ENCODE assay signal across 8 mouse cellular contexts in the genomic region with DNA sequence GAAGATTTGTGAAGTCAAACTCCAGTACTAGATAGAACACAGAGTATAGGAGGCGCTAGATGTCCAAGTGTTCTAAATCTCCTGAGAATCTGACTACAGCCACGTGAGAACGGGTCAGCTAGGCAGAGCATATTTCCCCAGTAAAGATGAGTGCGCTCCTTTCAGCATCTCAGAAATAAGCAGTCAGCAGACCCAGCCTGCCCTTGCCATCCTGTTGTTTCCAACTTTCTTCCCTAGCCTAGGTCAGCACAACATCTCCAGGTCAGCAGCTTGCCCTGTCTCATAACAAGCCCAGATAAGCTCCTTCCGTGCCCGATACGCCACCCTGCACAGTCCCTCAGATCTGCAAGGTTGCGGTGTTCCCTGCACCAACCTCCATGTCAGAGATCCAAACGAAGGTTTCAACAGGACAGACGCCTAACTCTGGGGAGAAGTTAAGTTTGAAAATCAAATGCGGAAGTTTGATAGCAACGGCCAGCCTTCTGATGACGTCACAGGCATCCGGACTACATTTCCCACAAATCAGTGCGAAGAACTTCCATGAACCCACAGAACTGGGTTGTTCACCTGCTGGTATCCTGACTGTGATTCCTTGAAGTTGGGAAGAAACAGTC. TPM values are rescaled to one million over a fixed set of nuclear protein-coding genes. Genes with fewer than 3 reads are reported as not detected.
DNase-seq lines count a peak whose midpoint lies in the region; ATAC-seq and TF ChIP-seq lines count a peak whose summit lies in the region.

A gene (minus strand): TSS at position 406 of the 614 bp plus-strand sequence.
A gene (minus strand): TSS at position 475 of the 614 bp plus-strand sequence.

- peaks cover 0 to 6% of the 10 kb centered on the region in 2 experiments; a peak in 2 of 4 replicates for H3K36me3 ChIP-seq in MEL (ENCODE audit: control insufficient read depth in 1 of 2, insufficient read depth in 2 of 2, low read length in 2 of 2)
- no peaks in the 10 kb centered on the region for H3K36me3 ChIP-seq in forebrain, postnatal 0 days (ENCODE audit: insufficient read depth)
- no peaks in the 10 kb centered on the region for H3K36me3 ChIP-seq in lung, embryonic 15.5 days

- TF ChIP-seq POLR2A in MEL (IDR thresholded peaks at IDR 0.05; ENCODE audit: control insufficient read depth in 1 of 2, insufficient read depth in 1 of 2, low read depth in 1 of 2, low read length in 2 of 2, poor library complexity in 1 of 2), result peak; percentile 43 to 82; a peak in 3 of 4 replicates
- peak; percentile 44; the same call in 1 of the 2 replicates for TF ChIP-seq POLR2A in cerebellum, adult 2 months (IDR thresholded peaks at IDR 0.05; ENCODE audit: borderline replicate concordance, insufficient read depth, low read length)

- TF ChIP-seq RAD21 in MEL (IDR thresholded peaks at IDR 0.05; ENCODE audit: low read depth, low read length), result no peak; the same call in 1 of the 2 replicates

- peak; percentile 97 for ATAC-seq in forebrain, postnatal 0 days
- ATAC-seq in lung, embryonic 15.5 days (ENCODE audit: borderline replicate concordance, extremely low read depth, low FRiP score, low TSS enrichment), result peak; percentile 94

- no peaks in the 10 kb centered on the region for H3K79me2 ChIP-seq in MEL (ENCODE audit: control insufficient read depth, insufficient read depth, low read length, poor library complexity)

- peak within 1 kb of the TSS; percentile 64 for H3K27ac ChIP-seq in MEL (ENCODE audit: control insufficient read depth, low read depth, low read length)
- H3K27ac ChIP-seq in cerebellum, adult 2 months (ENCODE audit: insufficient read depth, low read length), result 0 out of 2 replicates have a peak within 1 kb of the TSS, but pooled peaks have one; percentile 4
- 0 out of 2 replicates have a peak within 1 kb of the TSS, but pooled peaks have one; percentile 22 for H3K27ac ChIP-seq in forebrain, postnatal 0 days (ENCODE audit: low read depth, low read length)
- H3K27ac ChIP-seq in lung, embryonic 15.5 days, result peak within 1 kb of the TSS; percentile 38

- peak; percentile 94 for DNase-seq in MEL (ENCODE audit: low read depth, low spot score)
- peak; percentile 89 to 91 for DNase-seq in cerebellum, adult 2 months
- peak; percentile 90 for DNase-seq in forebrain, postnatal 0 days
- DNase-seq in heart, postnatal 4 days, result peak; percentile 89
- DNase-seq in layer of hippocampus, adult 8-10 months (ENCODE audit: low spot score in 2 of 2), result peak; percentile 87 to 89
- peak; percentile 76 for DNase-seq in ovary, adult 18-20 months (ENCODE audit: low spot score)
- peak; percentile 92 for DNase-seq in thymus, postnatal 0 days (ENCODE audit: low spot score)

- H3K4me2 ChIP-seq in forebrain, postnatal 0 days (ENCODE audit: low read depth), result peak within 1 kb of the TSS; percentile 63
- H3K4me2 ChIP-seq in lung, embryonic 15.5 days, result peak within 1 kb of the TSS; percentile 70

- 1% methylated on average over 15 of the region's 15 CpGs for WGBS in cerebellum, adult 2 months
- under 1% methylated on average over 15 of the region's 15 CpGs for WGBS in forebrain, postnatal 0 days
- WGBS in lung, embryonic 15.5 days, result under 1% methylated on average over 15 of the region's 15 CpGs

- no peaks in the 10 kb centered on the region for H3K27me3 ChIP-seq in MEL (ENCODE audit: control insufficient read depth in 1 of 2, insufficient read depth in 2 of 2, low read length in 2 of 2)
- H3K27me3 ChIP-seq in cerebellum, adult 2 months (ENCODE audit: control insufficient read depth, insufficient read depth, low read length), result no peaks in the 10 kb centered on the region
- no peaks in the 10 kb centered on the region for H3K27me3 ChIP-seq in forebrain, postnatal 0 days (ENCODE audit: insufficient read depth, low read length)
- H3K27me3 ChIP-seq in lung, embryonic 15.5 days, result no peaks in the 10 kb centered on the region

- peak in 1 of 3 experiments; percentile 15; a peak in 1 of 6 replicates for TF ChIP-seq CTCF in MEL (IDR thresholded peaks at IDR 0.05 in 2 of 3, conservative IDR thresholded peaks at IDR 0.05 in 1 of 3; ENCODE audit: control insufficient read depth in 1 of 3, insufficient read depth in 1 of 3, low read depth in 2 of 3, low read length in 3 of 3, poor library complexity in 1 of 3, severe bottlenecking in 1 of 3)
- TF ChIP-seq CTCF in cerebellum, adult 2 months (IDR thresholded peaks at IDR 0.05; ENCODE audit: borderline replicate concordance, insufficient read depth, low read depth, low read length), result no peak
- peak; percentile 34; the same call in 1 of the 2 replicates for TF ChIP-seq CTCF in forebrain, postnatal 0 days (IDR thresholded peaks at IDR 0.05; ENCODE audit: low read depth)

- no peaks in the 10 kb centered on the region for H3K9me3 ChIP-seq in MEL (replicated peaks; ENCODE audit: insufficient read depth, low read length)
- no peaks in the 10 kb centered on the region for H3K9me3 ChIP-seq in forebrain, postnatal 0 days (ENCODE audit: low read length)
- no peaks in the 10 kb centered on the region for H3K9me3 ChIP-seq in lung, embryonic 15.5 days

- H3K9ac ChIP-seq in MEL (ENCODE audit: control insufficient read depth, low read depth, low read length, poor library complexity, severe bottlenecking), result peak within 1 kb of the TSS; percentile 72
- H3K9ac ChIP-seq in forebrain, postnatal 0 days, result peak within 1 kb of the TSS; percentile 51
- H3K9ac ChIP-seq in lung, embryonic 15.5 days, result peak within 1 kb of the TSS; percentile 69

- peaks cover 0 to 3% of the 10 kb centered on the region in 2 experiments; a peak in 2 of 4 replicates for H3K4me1 ChIP-seq in MEL (ENCODE audit: control insufficient read depth in 1 of 2, insufficient read depth in 2 of 2, low read length in 2 of 2)
- H3K4me1 ChIP-seq in cerebellum, adult 2 months (ENCODE audit: control insufficient read depth, insufficient read depth, low read length), result no peaks in the 10 kb centered on the region
- peaks cover 5% of the 10 kb centered on the region; the same call in 1 of the 2 replicates for H3K4me1 ChIP-seq in forebrain, postnatal 0 days (ENCODE audit: insufficient read depth)
- H3K4me1 ChIP-seq in lung, embryonic 15.5 days, result peaks cover 11% of the 10 kb centered on the region; the same call in 1 of the 2 replicates

- TF ChIP-seq EP300 in MEL (IDR thresholded peaks at IDR 0.05; ENCODE audit: low read depth in 1 of 2, low read length in 2 of 2), result no peak

- H3K4me3 ChIP-seq in MEL (ENCODE audit: control insufficient read depth in 1 of 2, insufficient read depth in 1 of 2, low read depth in 2 of 2, low read length in 2 of 2), result peak within 1 kb of the TSS; percentile 78 to 82
- H3K4me3 ChIP-seq in cerebellum, adult 2 months (replicated peaks; ENCODE audit: insufficient read depth, low read depth, low read length), result peak within 1 kb of the TSS; percentile 89
- peak within 1 kb of the TSS; percentile 70 for H3K4me3 ChIP-seq in forebrain, postnatal 0 days (ENCODE audit: low read depth, low read length)
- peak within 1 kb of the TSS; percentile 68 for H3K4me3 ChIP-seq in lung, embryonic 15.5 days

TF ChIP-seq in MEL, 35 proteins besides CTCF, POLR2A, EP300 and RAD21 (continues in another document):
- peak; percentile 57; the same call in 1 of the 2 replicates for TF ChIP-seq ETS1 (IDR thresholded peaks at IDR 0.05; ENCODE audit: low read depth, low read length)
- peak; percentile 25; the same call in 1 of the 2 replicates for TF ChIP-seq MYB (IDR thresholded peaks at IDR 0.05; ENCODE audit: low read depth, low read length)
- TF ChIP-seq GATA1 (IDR thresholded peaks at IDR 0.05; ENCODE audit: low read depth, low read length), result peak; percentile 68
- peak; percentile 51; the same call in 1 of the 2 replicates for TF ChIP-seq MYC (IDR thresholded peaks at IDR 0.05; ENCODE audit: low read depth, low read length)
- TF ChIP-seq TCF12 (IDR thresholded peaks at IDR 0.05; ENCODE audit: low read depth, low read length), result peak; percentile 48; the same call in 1 of the 2 replicates
- TF ChIP-seq MEF2A (IDR thresholded peaks at IDR 0.05; ENCODE audit: extremely low read depth, insufficient replicate concordance, low read depth, low read length, poor library complexity, severe bottlenecking), result no peak
- TF ChIP-seq TBP (IDR thresholded peaks at IDR 0.05; ENCODE audit: low read depth, low read length), result peak; percentile 87
- TF ChIP-seq MAZ (IDR thresholded peaks at IDR 0.05; ENCODE audit: low read depth, low read length), result no peak
- TF ChIP-seq POLR2AphosphoS5 (IDR thresholded peaks at IDR 0.05; ENCODE audit: borderline replicate concordance, low read depth, low read length), result no peak
- TF ChIP-seq NELFE (IDR thresholded peaks at IDR 0.05; ENCODE audit: low read depth, low read length), result peak; percentile 87
- peak; percentile 83 for TF ChIP-seq KAT2A (conservative IDR thresholded peaks at IDR 0.05; ENCODE audit: low read depth, low read length)
- peak; percentile 65; the same call in 1 of the 2 replicates for TF ChIP-seq POLR2AphosphoS2 (IDR thresholded peaks at IDR 0.05; ENCODE audit: low read length)

RNA-seq across cellular contexts. Expression of the first gene that starts in this region (rescaled TPM):
- 2.5 and 3.6 TPM in 2 replicates for total RNA-seq in MEL (2012; rRNA removed)
- polyA plus RNA-seq in MEL (2012; ENCODE audit: insufficient read depth in 1 of 2, insufficient read length in 2 of 2, low read depth in 1 of 2, low replicate concordance in 2 of 2, missing spikeins in 1 of 2), result 1 to 10 TPM in 1 of 2 experiments, not detected in 1; 1.1 TPM
- polyA plus RNA-seq in cerebellum, adult 2 months (2012; rRNA removed), result 0.43 TPM in 1 of 2 replicates, not detected in the other
- total RNA-seq in forebrain, postnatal 0 days (2014; rRNA removed), result not detected in 2 replicates
- polyA plus RNA-seq in forebrain, postnatal 0 days (2015; fragmentation: Nextera tagmentation; extraction: Ambion mirVana), result not detected in 2 replicates
- 1 to 10 TPM in 1 of 2 experiments, not detected in 1; 2.3 TPM for total RNA-seq in heart, postnatal 4 days (2021)
- total RNA-seq in layer of hippocampus, adult 8-10 months (2022), result 1 to 10 TPM in 2 of 4 experiments, not detected in 2; 1.1 to 3.2 TPM
- polyA plus RNA-seq in lung, embryonic 15.5 days (2015; fragmentation: Nextera tagmentation; extraction: Ambion mirVana), result 0.64 TPM in 1 of 2 replicates, not detected in the other
- 0.35 TPM in 1 of 2 replicates, not detected in the other for polyA plus RNA-seq in thymus, postnatal 0 days (2015; fragmentation: Nextera tagmentation; extraction: Ambion mirVana)

RNA-seq across cellular contexts. Expression of the second gene that starts in this region (rescaled TPM):
- total RNA-seq in MEL (2012; rRNA removed), result 0.75 and 0.81 TPM in 2 replicates
- polyA plus RNA-seq in MEL (2012; ENCODE audit: insufficient read depth in 1 of 2, insufficient read length in 2 of 2, low read depth in 1 of 2, low replicate concordance in 2 of 2, missing spikeins in 1 of 2), result under 1 TPM in 1 of 2 experiments, not detected in 1; 0.84 TPM
- polyA plus RNA-seq in cerebellum, adult 2 months (2012; rRNA removed), result 0.44 and 0.59 TPM in 2 replicates
- 1.2 and 2.0 TPM in 2 replicates for total RNA-seq in forebrain, postnatal 0 days (2014; rRNA removed)
- 0.19 and 0.39 TPM in 2 replicates for polyA plus RNA-seq in forebrain, postnatal 0 days (2015; fragmentation: Nextera tagmentation; extraction: Ambion mirVana)
- 1 to 10 TPM; 1.2 to 1.3 TPM for total RNA-seq in heart, postnatal 4 days (2021)
- total RNA-seq in layer of hippocampus, adult 8-10 months (2022), result 1 to 10 TPM; 1.1 to 2.0 (median 1.3) TPM
- 0.93 and 1.1 TPM in 2 replicates for polyA plus RNA-seq in lung, embryonic 15.5 days (2015; fragmentation: Nextera tagmentation; extraction: Ambion mirVana)
- 1.7 and 2.1 TPM in 2 replicates for polyA plus RNA-seq in thymus, postnatal 0 days (2015; fragmentation: Nextera tagmentation; extraction: Ambion mirVana)

Comparison
In these comparisons a context has a peak if more than half of its experiments do, and no peak if none do; other contexts are left out.
1. Peak in every context shown above with its lines: DNase-seq, ATAC-seq, H3K4me3 ChIP-seq and H3K27ac ChIP-seq.
2. Peak in DNase-seq, H3K4me3 ChIP-seq and H3K27ac ChIP-seq in cerebellum, adult 2 months; RNA of the genes that start here not detected or under 1 TPM.
3. H3K27ac ChIP-seq: peak in every context shown above with its lines; median percentile 64 in MEL; 38 in lung, embryonic 15.5 days; 22 in forebrain, postnatal 0 days; 4 in cerebellum, adult 2 months.